Mouse (Mus musculus): ENCODE results near the gene Pds5a. TPM values are rescaled to one million over a fixed set of nuclear protein-coding genes. Genes with fewer than 3 reads are reported as not detected.
A peak's percentile ranks its signal among the peaks of the same experiment; 100 is the strongest.
"Not testable (repeated sequence)": the region's sequence is repeated elsewhere in the genome, so short reads cannot be mapped to it uniquely, and the experiment has no call there.

The Pds5a gene
- polyA plus RNA-seq, 1 experiment from 2014 or later: 102 TPM

GRCm38 (mm10) chr5:65706979-65707378, 8.9 kb upstream of the Pds5a start:
- Histone ChIP-seq H3K36me3 (no peaks in the 10 kb centered on the region), H3K27ac (no peak overlapping the region), H3K4me3 (no peak overlapping the region), H3K27me3 (ENCODE audit: low read depth, poor library complexity, severe bottlenecking) (no peaks in the 10 kb centered on the region), H3K9me3 (replicated peaks) (no peaks in the 10 kb centered on the region), H3K4me1 (no peaks in the 10 kb centered on the region)
- 74% methylated on average over 5 of the region's 5 CpGs for WGBS
- no peak for DNase-seq (ENCODE audit: low spot score)

- WGBS: 85% methylated on average over 4 of the region's 4 CpGs
These were observed 8.1 kb upstream of the Pds5a start for GRCm38 (mm10) chr5:65706171-65706570.

DNA sequence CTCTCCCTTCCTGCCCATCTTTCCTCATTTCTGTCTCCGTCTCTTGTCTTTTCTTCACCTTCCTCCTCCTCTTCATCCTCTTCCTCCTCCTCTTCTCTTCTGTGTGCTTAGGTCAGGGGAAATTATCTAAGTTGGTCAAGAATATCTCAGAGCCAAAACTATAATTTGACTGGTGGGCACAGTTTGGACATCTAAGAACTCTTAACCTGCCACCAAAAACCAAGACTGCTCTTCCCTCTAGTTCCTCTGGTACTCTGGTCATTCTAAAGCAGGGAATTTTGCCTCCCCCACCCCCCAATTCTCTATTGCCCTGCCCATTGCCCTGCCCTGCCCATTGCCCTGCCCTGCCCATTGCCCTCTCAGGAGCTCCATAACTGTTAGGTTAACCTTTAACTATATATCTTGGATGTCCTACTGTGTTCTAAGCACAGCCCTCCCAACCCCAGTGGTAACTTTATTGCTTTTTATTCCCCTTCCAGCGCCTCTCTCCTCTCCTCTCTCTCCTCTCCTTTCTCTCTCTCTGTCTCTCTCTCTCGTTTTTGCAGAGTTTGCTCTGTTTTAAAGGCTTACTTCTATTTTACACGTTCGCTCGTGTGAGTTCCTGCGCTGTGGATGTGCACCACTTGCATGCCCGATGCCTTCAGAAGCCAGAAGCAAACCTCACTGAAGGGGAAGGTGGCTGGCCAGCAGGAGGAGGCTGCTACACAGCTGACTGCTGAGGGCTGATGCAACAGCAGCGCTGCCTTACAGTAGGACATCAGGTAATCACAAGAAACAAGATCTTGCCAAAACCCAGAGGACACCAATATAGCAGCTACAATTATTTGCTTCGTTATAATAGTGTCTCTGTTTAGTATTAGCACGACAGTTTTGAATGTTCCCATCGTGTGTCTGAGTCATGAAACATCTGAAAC, 6.9 kb upstream of the Pds5a start:
- WGBS: 77% methylated on average over 12 of the region's 12 CpGs
- Histone ChIP-seq H3K4me1 (no peaks in the 10 kb centered on the region), H3K27ac (no peak overlapping the region), H3K4me3 (no peak overlapping the region), H3K27me3 (ENCODE audit: low read depth, poor library complexity, severe bottlenecking) (no peaks in the 10 kb centered on the region), H3K9me3 (replicated peaks) (no peaks in the 10 kb centered on the region), H3K36me3 (no peaks in the 10 kb centered on the region)
- DNase-seq (ENCODE audit: low spot score): no peak

More at GRCm38 (mm10) chr5:65706171-65706570, 8.1 kb upstream of the Pds5a start:
- Histone ChIP-seq H3K27me3 (ENCODE audit: low read depth, poor library complexity, severe bottlenecking) (no peaks in the 10 kb centered on the region), H3K9me3 (replicated peaks) (no peaks in the 10 kb centered on the region), H3K4me3 (no peak overlapping the region), H3K27ac (no peak overlapping the region), H3K4me1 (no peaks in the 10 kb centered on the region), H3K36me3 (no peaks in the 10 kb centered on the region)
- no peak for DNase-seq (ENCODE audit: low spot score)

- Histone ChIP-seq H3K4me1 (no peaks in the 10 kb centered on the region), H3K27me3 (ENCODE audit: low read depth, poor library complexity, severe bottlenecking) (no peaks in the 10 kb centered on the region), H3K36me3 (no peaks in the 10 kb centered on the region), H3K4me3 (no peak overlapping the region), H3K27ac (no peak overlapping the region), H3K9me3 (replicated peaks) (no peaks in the 10 kb centered on the region)
- WGBS: 77% methylated on average over 9 of the region's 9 CpGs
- DNase-seq (ENCODE audit: low spot score): no peak
These were observed 5.2 kb upstream of the Pds5a start for GRCm38 (mm10) chr5:65703261-65703660.

DNA sequence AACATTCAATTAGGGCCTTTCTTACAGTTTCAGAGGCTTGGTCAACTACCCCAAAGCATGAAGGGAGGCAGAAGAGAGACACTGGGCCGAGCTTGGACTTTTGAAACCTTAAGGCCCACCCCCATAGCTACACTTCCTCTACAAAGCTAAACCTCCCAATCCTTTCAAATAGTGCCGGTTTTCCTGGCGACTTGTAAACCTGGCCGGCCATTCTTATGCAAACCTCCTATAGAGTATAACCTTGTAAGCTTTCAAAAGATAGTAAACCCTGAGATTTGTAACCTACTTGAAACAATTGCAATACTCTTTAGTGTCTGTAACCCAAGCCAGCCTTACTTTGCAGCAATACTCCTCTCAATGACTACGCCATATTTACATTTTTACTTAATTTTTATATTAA, 2.0 kb upstream of the Pds5a start:
- H3K9me3 ChIP-seq (replicated peaks): no peaks in the 10 kb centered on the region
- H3K4me3 ChIP-seq: no peak overlapping the region
- 93% methylated on average over 5 of the region's 5 CpGs for WGBS
- H3K36me3 ChIP-seq: peaks cover 11% of the 10 kb centered on the region
- H3K27ac ChIP-seq: no peak overlapping the region
- H3K27me3 ChIP-seq (ENCODE audit: low read depth, poor library complexity, severe bottlenecking): no peaks in the 10 kb centered on the region
- no peak for DNase-seq (ENCODE audit: low spot score)
- H3K4me1 ChIP-seq: peaks cover 10% of the 10 kb centered on the region

DNA sequence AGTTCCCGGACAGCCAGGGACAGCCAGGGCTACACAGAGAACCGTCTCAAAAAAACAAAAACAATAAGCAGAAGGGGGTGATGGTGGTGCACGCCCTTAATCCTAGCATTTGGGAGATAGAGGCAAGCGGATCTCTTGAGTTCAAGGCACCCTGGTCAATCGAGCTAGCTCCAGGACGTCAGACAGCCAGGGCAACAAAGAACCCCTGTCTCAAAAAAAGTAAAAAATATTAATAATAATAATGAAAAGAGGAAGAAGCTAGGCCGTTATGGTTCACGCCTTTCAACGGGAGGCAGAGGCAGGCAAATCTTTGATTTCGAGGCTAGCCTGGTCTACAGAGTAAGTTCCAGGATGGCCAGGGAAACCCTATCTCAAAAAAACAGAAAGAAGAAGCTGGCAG, 1.1 kb upstream of the Pds5a start:
- Histone ChIP-seq H3K9me3 (replicated peaks) (no peaks in the 10 kb centered on the region), H3K27ac (peak overlapping the region; percentile 99), H3K4me3 (peak overlapping the region; percentile 85), H3K36me3 (peaks cover 19% of the 10 kb centered on the region), H3K27me3 (ENCODE audit: low read depth, poor library complexity, severe bottlenecking) (no peaks in the 10 kb centered on the region), H3K4me1 (peaks cover 12% of the 10 kb centered on the region)
- 72% methylated on average over 10 of the region's 10 CpGs for WGBS
- DNase-seq (ENCODE audit: low spot score): no peak

GRCm38 (mm10) chr5:65698759-65699136, 675 bp upstream of the Pds5a start:
- no peak for DNase-seq (ENCODE audit: low spot score)
- H3K27me3 ChIP-seq (ENCODE audit: low read depth, poor library complexity, severe bottlenecking): no peaks in the 10 kb centered on the region
- peaks cover 12% of the 10 kb centered on the region for H3K4me1 ChIP-seq
- H3K4me3 ChIP-seq: peak overlapping the region; percentile 85
- peaks cover 23% of the 10 kb centered on the region for H3K36me3 ChIP-seq
- peak overlapping the region; percentile 99 for H3K27ac ChIP-seq
- WGBS: 29% methylated on average over 6 of the region's 6 CpGs
- H3K9me3 ChIP-seq (replicated peaks): no peaks in the 10 kb centered on the region

DNA sequence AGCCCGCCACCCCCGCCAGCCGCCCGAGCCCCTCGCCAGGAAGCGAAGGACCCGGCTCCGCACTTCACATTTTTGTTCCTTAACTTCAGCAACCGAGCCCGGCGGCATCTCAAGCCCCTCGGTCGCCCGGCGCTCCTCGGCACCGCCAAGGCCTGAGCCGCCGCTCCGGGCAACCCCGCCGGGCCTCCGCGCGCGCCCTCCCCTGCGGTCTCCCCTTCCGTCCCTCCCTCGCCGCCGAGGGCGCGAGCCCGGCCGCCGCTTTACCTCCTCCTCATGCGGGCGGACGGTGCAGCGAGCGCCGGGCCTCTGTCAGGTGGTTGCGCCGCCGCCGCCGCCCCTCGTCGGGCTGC, 612 bp downstream of the Pds5a start:
- H3K27ac ChIP-seq: peak overlapping the region; percentile 99
- peak overlapping the region; percentile 85 for H3K4me3 ChIP-seq
- H3K9me3 ChIP-seq (replicated peaks): no peaks in the 10 kb centered on the region
- H3K27me3 ChIP-seq (ENCODE audit: low read depth, poor library complexity, severe bottlenecking): no peaks in the 10 kb centered on the region
- WGBS: 0% methylated on average over 48 of the region's 49 CpGs
- peaks cover 34% of the 10 kb centered on the region for H3K36me3 ChIP-seq
- peaks cover 12% of the 10 kb centered on the region for H3K4me1 ChIP-seq
- no peak for DNase-seq (ENCODE audit: low spot score)

DNA sequence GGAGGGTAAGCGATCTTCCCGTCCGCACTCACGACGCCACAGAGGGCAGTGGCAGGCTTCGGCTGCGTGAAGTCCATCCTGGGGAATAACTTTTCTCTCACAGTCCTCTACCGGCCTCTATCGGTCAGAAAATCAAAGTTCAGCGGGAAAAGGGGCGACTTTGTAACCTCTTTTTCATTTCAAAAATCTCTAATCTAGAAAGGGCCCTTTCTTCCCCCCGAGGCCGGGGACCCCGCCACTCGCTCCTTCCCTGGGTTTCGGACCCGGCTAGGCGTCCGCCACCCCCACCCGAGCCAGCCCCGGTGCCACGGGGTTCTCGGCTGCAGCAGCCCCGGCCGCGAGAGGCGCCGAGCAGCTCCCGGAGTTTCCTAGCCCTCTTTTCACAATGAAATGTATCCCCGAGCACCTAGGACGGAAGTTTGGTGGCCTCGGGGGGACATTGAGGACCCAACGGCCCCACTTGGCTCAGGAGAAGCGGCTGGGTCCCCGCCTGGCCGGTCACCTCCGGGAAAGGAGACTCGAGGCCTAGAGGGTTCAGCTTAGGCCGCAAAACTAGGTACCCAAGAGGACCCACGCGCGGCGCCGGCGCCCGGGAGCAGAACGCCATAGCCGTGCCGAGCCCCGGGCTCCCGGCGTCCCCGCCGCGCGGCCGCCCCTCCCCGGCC, 1.1 kb downstream of the Pds5a start:
- Histone ChIP-seq H3K27ac (peak overlapping the region; percentile 99), H3K4me3 (peak overlapping the region; percentile 85), H3K27me3 (ENCODE audit: low read depth, poor library complexity, severe bottlenecking) (no peaks in the 10 kb centered on the region), H3K4me1 (peaks cover 12% of the 10 kb centered on the region), H3K36me3 (peaks cover 39% of the 10 kb centered on the region), H3K9me3 (replicated peaks) (no peaks in the 10 kb centered on the region)
- under 1% methylated on average over 57 of the region's 58 CpGs for WGBS
- peak; percentile 79 for DNase-seq (ENCODE audit: low spot score)

GRCm38 (mm10) chr5:65694076-65694475, 4.0 kb downstream of the Pds5a start:
- not testable (repeated sequence) for H3K27ac ChIP-seq; H3K9me3 ChIP-seq (replicated peaks); H3K4me3 ChIP-seq; H3K27me3 ChIP-seq (ENCODE audit: low read depth, poor library complexity, severe bottlenecking); DNase-seq (ENCODE audit: low spot score)
- Histone ChIP-seq H3K4me1 (peaks cover 13% of the 10 kb centered on the region), H3K36me3 (peaks cover 64% of the 10 kb centered on the region)
- 92% methylated on average over 3 of the region's 3 CpGs for WGBS

DNA sequence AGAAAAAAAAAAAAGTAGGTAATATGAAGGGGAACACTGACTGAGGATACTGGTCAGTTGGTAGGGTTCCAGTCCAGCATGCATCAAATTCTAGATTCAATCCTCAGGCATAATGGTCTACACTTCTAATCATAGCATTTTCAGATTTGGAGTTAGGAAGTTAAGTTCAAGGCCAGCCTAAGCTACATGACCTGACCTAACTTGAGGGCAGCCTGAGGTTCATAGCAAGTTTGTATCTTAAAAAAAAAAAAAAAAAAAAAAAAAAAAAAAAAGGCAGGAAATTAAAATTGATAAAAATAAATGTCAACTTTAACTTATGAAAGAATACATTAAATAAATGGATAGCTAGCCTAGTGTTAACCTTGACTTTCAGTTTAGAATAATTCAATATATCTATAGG, 5.1 kb downstream of the Pds5a start:
- no peak overlapping the region for H3K27ac ChIP-seq
- DNase-seq (ENCODE audit: low spot score): no peak
- H3K27me3 ChIP-seq (ENCODE audit: low read depth, poor library complexity, severe bottlenecking): no peaks in the 10 kb centered on the region
- no peak overlapping the region for H3K4me3 ChIP-seq
- H3K9me3 ChIP-seq (replicated peaks): no peaks in the 10 kb centered on the region
- H3K36me3 ChIP-seq: peaks cover 67% of the 10 kb centered on the region
- H3K4me1 ChIP-seq: peaks cover 16% of the 10 kb centered on the region

DNA sequence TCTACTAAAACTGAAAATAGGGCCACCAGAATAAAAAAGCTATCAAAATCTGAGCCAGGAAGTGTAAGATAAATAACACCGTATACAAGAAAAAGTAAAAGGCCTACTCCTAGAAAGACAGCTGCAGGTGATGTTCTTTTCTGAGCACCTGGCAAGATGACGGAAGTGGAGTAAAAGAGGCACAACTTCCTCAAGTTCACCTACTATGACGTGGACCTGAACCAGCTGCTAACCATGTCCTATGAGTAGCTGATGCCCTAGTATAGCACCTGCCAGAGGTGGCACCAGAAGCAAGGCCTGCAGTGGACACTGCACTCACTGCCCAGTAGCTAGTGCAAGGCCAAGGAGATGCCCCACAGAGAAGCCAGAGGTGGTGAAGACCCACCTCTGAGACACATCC, 9.3 kb downstream of the Pds5a start:
- Histone ChIP-seq H3K27me3 (ENCODE audit: low read depth, poor library complexity, severe bottlenecking) (no peaks in the 10 kb centered on the region), H3K4me3 (no peak overlapping the region), H3K4me1 (0 out of 2 replicates have a peak, but pooled peaks cover 4% of the 10 kb centered on the region), H3K27ac (no peak overlapping the region), H3K36me3 (peaks cover 71% of the 10 kb centered on the region), H3K9me3 (replicated peaks) (no peaks in the 10 kb centered on the region)
- WGBS: 96% methylated on average over 3 of the region's 3 CpGs
- no peak for DNase-seq (ENCODE audit: low spot score)

DNA sequence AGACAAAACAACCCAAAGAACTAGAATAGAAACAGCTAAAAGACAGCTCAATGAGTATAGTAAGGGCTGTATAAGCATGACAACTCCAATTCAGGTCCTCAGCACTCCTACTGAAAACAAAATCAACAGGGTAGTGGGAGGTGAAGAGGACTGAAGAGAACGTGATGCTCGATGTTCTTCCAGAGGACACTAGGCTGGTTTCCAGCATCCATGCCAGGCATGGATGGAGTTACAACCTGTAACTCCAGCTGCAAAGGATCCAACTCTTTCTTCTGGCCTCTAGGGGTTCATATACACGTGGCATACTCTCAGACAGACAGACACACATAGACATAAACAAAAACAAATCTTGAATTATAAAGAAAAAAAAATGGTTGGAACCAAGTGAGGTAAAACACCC, 11.3 kb downstream of the Pds5a start:
- H3K27me3 ChIP-seq (ENCODE audit: low read depth, poor library complexity, severe bottlenecking): no peaks in the 10 kb centered on the region
- H3K36me3 ChIP-seq: peaks cover 56% of the 10 kb centered on the region
- H3K27ac ChIP-seq: no peak overlapping the region
- H3K4me3 ChIP-seq: no peak overlapping the region
- 85% methylated on average over 3 of the region's 3 CpGs for WGBS
- no peaks in the 10 kb centered on the region for H3K9me3 ChIP-seq (replicated peaks)
- no peak for DNase-seq (ENCODE audit: low spot score)
- 0 out of 2 replicates have a peak, but pooled peaks cover 4% of the 10 kb centered on the region for H3K4me1 ChIP-seq
